Mouse (Mus musculus) right cerebral cortex, postnatal 14 days (tissue): Measurements from ENCODE around the gene Hormad1.
A peak's percentile ranks its signal among the peaks of the same experiment; 100 is the strongest.
"Not testable (repeated sequence)": the region's sequence is repeated elsewhere in the genome, so short reads cannot be mapped to it uniquely, and the experiment has no call there.

Source experiments
- DNase-seq: peaks from one replicate; pipeline ENCODE4 v3.0.0; 2022

The Hormad1 gene

DNA sequence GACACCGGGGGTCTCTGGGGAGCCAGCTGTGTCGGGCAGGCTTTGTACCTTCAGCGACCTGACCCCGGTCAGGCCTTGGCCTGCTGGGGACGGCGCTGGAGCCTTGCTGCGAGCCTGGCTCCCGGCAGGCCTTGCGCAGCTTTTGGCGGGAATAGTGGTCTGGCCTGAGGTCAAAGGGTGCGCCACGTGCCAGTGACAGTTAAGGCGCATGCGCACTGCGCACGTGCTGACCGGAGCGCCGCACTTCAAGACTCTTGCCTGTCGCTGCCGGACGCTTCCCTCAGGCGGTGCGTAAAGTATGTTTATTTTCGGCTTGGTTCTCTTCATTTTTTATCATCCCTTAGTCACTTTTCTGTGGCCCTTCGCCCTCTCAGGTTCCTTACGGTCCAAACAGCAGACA lies at the start of gene Hormad1:
Gene Hormad1, plus strand, starts transcription at position 241 of the 400 bp plus-strand sequence.
- DNase-seq: no peak

DNA sequence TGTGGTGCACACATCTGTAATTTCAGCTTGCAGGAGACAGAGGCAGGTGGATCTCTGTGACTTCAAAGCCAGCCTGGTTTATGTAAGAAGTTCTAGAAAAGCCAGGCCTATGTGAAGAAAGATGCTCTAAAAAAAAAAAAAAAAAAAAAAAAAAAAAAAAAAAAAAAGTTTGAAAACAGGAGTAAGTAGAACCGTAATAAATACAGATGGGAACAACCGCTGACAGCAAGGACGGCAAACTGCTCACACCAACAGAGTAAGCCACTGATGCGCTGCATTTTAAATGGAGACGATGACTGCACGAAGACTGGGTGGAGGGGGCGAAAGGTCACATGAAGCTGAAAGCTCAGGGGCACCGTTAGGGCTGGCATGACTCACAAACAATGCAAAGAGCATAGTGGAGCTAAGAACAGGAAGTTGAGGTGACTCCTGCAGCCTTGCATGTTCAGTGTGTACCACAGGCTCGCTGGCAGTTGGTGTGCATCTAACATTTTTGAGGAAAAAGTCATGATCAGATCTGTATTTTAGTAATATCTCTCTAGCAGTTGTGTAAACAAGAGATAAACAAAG lies 47.8 kb upstream of the Hormad1 start:
- DNase-seq: no peak

DNA sequence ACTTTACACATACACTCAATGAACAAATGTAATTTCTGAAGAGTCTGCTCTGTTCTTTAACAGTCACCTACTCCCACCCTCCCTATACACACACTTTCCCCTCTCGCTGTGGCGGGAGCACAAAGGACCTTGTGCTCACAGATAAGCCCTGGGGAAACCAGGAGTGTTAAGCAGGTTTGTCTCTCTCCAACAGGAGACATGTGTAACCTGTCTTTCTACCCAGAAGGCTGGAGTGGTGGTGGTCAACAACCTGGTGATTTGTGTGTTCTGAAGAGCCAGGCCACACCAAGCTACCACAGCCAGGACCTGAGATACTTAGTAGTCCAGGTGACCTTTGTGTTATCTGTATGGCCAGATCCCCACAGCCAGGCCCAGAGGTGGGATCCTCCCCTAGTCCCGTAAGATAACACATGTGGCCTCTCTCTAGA lies 42.8 kb upstream of the Hormad1 start:
- DNase-seq: no peak

DNA sequence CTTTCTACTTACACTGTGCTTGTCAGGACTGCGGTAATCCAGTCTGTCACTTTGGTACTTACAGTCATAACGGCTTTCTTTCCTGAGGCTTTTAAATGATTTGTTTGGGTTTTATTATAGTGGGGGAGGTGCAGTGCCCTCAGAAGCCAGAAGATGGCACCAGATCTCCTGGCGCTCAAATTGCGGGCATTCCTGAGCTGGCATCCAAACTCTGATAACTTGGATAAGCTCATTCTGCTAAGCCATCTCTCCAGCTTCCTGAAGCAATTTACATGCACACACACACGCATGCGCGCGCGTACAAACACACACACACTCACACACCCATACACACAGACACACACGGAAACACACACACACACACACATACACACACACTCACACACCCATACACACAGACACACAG lies 42.0 kb upstream of the Hormad1 start:
- DNase-seq: peak; percentile 68

DNA sequence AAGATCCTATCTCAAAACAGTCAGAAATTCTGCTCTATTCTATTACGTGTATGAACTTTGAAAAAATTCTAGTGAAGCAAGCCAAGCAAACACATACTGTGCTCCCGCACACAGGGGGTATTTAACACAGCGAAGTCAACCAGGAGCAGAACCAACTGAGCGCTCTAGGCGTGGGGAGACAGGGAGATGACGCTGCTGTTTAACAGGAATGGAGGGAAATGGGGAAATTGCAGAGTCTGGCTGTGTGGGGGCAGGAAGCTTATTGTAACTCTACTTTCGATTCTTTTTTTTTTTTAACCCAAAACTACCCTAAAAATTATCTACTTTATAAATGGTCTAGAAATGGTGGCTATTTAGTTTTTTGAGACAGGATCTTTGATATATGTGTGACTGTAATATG lies 40.6 kb upstream of the Hormad1 start:
- no peak for DNase-seq

DNA sequence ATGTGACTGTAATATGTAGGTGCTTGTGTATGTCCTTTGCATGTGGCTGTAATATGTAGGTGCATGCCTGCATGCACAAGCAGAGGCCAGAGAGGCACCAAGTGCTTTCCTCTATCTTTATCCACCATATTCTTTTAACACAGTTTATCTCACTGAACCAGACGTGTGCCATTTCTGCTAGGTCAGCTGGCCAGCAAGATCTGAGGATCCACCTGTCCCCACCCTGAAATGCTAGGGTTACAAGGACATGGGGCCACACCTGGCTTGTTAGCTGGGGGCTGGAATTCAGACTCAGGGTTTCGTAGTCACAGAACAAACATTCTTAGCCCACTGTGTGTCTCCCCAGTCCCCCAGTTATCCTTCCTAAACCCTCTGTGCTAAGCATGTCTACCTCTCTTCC lies 40.2 kb upstream of the Hormad1 start:
- no peak for DNase-seq

DNA sequence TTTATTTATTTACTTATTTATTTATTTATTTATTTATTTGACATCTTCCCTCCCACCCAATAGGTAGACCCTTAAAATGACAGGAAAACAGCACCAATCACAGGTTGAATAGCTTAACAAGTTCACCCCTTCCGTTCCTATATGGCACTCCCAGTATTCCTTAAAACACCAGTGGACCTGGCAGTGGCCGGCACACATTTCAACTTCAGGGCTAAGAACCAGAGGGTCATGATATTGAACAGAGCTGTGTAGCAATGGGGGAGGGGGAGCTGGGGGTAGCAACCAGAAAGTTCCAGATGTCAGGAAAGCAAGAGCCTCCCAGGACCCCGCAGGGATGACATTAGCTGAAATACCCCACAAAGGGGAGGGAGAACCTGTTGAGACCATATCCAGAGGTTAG lies 39.4 kb upstream of the Hormad1 start:
- DNase-seq: no peak

DNA sequence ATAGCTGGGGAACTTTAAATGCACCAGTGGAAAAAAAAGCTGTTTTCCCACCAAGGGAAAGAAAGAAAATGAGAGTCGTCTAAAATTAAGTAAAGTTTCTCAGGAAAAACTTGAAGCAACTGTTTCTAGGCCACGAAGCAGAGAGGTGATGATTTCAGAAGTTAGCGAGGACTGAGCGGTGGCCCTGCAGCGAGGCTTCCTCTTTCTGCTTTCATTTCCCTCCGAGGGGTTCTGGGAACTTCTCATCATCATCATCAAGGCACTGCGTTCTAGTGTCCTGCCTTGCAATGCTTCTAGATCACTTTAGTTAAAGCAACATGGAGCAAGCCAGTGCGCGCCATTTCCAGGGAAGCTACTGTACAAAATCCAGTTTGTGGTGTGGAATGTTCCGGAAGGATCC lies 38.3 kb upstream of the Hormad1 start:
- DNase-seq: no peak

DNA sequence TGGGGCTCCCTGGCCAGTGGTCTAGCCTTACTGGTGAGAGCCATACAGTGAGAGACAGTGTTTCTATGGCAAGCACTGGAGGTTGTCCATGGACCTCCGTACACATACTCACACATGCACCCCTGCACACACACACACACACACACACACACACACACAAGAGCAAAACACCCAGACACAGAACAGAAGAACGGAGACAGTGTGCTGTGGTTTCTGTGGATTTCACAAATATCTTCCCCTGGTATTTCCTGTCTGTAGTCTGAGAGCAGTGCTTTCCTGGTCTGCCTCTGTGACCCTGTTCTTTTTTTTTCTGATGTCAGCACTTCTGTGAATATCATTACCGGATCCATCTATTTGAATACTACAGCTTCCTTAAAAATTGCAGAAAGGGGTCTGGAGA lies 35.8 kb upstream of the Hormad1 start:
- DNase-seq: no peak

DNA sequence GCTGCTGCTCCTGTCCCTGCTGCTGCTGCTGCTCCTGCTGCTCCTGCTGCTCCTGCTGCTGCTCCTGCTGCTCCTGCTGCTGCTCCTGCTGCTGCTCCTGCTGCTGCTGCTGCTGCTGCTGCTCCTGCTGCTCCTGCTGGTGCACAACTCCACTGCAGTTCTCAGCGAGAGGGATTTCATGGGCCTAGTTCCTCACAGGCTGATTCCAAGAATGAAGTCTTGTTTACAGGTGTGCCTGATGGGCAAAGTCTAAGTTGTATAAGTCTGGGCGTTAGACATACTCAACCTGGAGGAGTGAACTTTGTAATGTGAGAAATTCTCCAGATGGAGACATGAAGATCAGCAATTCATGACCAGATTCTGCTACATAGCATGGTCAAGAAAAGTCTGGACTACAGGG lies 34.8 kb upstream of the Hormad1 start:
- no peak for DNase-seq

DNA sequence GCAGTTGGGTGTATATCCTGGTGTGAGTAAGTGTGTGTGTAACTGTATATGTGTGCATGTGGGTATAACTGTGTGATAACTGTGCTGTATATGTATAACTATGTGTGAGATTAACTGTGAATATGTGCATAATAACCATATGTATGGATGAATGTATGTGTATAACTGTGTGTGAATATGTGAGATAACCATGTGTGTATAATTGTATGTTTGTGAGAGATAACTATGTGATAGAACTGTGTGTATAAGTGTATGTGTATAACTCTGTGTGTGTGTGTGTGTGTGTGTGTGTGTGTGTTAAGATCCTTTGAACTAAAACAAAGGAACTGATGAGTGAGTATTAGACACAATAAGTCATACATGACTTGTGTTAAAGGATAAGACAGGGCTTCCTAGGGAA lies 33.4 kb upstream of the Hormad1 start:
- no peak for DNase-seq

DNA sequence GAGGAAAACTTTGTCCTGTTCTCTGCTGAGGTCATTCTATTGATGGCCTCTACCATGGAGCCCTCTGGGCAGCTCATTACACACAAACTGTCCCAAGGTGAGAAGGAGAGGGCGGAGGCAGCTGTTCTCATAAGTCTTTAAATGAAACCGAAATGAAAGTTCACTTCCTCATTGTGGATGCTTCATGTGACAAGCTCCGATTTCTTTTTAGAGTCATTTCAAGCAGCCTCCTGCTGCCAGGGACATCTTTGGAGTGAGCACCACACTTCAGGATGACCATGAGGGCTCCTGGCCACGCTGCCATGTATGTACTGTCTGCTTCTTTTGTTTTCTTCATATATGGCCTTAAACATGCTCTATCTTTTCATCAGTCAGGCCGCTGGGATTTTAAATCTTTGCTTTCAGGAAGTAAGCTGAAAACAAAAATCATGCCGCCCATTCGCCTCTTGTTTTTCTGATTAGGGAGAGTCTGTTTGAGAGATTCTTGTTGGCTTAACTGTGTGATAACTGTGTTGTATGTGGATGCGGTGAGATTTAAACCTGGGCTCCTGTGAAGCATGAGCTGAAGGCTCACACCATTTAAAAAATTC lies 32.8 kb upstream of the Hormad1 start, which contains the start of gene Ctss:
Gene Ctss, plus strand, starts transcription at position 165 of the 590 bp plus-strand sequence.
- no peak for DNase-seq

DNA sequence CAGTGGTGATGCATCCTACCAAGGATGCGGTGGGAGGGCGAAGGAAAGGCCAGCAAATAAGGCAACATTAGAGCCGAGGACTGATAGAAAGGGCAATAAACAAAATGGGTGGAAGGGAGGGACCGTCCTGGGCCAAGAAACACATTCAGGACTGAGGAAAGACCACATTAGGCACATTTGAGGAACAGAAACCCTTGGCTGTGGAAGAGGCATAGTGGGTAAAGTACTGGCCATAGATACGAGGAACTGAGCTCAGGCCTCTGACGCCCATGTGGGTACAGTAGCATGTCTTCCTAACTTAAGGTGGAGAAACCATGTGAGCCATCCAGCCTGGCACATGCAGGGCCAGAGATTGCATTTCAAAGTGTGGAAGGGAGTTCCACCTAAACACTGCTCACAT lies 29.7 kb upstream of the Hormad1 start:
- DNase-seq: no peak

DNA sequence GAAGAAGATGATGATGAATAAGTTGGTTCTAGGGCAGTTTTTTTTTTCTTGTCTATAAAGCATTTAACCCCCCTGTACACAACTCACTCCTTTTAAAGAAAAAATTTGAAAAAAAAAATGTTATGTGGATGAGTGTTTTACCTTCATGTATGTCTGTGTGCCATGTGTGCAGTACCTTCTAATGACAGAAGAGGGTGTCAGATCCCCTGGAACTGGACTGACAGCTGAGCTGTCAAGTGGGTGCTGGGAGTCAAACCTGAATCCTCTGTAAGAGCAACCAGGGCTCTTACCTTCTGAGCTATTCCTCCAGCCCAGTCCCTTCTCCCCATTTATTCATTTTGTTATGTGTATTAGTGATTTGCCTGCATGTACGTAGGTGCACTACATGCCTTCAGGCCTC lies 28.5 kb upstream of the Hormad1 start:
- no peak for DNase-seq

DNA sequence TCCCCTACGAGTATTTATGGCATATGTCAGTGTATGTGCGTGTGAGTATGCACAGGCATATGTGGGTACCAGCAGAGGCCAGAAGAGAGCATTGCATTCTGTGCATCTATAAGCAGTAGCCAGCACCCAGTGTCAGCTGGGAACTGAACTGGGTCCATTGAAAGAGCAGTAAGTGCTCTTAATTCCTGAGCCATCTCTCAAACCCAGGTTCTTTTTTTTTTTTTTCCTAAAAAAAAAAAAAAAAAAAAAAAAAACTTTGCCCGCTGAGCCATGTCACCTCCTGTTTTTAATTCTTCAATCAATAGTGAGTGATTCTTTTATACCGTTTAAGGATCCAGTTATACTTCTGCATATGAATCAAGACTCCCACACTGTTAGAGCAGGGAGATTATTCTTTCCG lies 26.1 kb upstream of the Hormad1 start:
- DNase-seq: no peak

DNA sequence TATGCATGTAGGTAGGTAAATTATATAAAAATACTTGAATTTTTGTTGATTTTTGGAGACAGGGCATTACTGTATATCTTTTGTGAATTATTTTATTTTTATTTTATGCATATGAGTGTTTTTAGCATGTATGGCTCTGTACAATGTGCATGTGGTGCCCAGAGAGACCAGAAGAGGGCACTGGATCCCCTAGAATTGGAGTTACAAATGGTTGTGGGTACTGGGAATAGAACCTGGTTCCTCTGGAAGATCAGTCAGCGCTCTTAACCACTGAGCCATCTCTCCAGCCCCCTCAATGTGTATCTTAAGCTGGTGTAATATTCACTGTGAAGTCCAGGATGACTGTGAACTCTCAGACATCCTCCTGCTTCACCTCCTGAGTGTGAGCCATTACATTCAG lies 24.6 kb upstream of the Hormad1 start:
- DNase-seq: no peak

DNA sequence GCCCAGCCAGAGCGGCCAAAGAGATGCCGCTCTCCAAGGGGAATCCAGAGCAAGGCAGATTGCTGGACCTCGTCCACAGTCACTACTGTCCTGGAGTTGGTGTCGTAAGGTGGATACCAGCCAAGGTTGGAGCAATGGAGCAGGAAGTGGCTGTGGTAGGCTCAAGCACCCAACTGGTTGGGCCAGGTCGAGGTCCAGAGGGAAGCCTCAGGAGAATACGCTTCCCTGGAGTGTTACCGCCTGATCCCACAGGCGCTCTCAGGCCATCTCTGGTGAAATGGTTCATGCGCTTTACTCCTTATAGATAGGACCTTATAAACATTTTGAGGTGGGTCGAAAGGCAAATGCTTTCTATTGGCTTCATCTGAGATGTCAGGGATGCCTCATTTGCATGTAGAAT lies 20.5 kb upstream of the Hormad1 start:
- no peak for DNase-seq

DNA sequence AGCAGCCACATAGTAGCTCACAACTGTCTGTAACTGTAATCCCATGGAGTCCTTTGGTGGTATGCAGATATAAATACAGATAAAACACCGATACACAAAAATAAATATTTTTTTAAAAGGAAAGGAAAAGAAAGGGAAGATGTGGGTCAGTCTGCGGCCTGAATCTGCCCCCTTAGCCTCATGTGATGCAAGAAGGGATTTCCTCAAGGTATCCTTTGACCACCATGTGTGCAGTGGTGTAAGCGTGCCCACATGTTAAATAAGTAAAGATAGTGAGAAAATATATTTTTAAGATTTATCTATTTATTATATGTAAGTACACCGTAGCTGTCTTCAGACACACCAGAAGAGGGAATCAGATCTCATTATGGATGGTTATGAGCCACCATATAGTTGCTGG lies 19.6 kb upstream of the Hormad1 start:
- DNase-seq: no peak

DNA sequence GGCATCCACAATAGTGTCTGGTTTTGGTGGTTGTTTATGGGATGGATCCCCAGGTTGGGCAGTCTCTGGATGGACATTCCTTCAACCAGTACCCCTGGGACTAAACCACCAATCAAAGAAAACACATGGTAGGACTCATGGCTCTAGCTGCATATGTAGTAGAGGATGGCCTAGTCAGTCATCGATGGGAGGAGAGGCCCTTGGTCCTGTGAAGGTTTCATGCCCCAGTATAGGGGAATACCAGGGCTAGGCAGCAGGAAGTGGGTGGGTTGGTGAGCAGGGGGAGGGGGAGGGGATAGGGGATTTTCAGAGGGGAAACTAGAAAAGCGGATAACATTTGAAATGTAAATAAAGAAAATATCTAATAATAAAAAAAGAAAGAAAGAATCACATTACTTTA lies 18.3 kb upstream of the Hormad1 start:
- DNase-seq: not testable (repeated sequence)

DNA sequence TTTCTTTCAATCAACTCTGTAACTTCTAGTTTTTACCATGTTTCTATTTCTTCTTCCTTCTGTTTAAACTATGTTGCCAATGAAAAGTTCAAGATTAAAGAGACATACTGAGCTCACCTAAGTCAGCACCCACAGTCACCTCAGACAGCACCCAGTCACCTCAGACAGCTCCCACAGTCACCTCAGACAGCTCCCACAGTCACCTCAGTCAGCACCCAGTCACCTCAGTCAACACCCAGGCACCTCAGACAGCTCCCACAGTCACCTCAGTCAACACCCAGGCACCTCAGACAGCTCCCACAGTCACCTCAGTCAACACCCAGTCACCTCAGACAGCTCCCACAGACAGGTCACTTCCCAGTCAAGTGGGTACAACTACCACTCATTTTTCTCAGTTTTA lies 17.3 kb upstream of the Hormad1 start:
- no peak for DNase-seq

DNA sequence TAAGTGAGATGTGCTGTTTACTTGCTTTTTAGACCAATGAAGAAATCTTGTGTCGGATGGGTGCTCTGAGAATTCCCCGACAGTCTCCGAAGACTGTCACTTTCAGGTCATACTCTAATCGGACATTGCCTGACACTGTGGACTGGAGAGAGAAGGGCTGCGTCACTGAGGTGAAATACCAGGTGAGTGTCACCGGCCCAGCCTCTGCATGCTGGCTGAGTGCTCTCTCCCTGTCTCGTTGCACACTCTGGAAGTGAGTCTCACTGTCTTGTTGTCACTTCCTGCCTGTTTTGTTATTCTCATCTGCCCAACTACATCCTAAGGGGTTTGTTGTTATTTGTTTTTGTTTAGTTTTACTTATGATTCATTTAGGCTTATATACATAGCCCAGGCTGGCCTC lies 16.5 kb upstream of the Hormad1 start:
- DNase-seq: no peak

DNA sequence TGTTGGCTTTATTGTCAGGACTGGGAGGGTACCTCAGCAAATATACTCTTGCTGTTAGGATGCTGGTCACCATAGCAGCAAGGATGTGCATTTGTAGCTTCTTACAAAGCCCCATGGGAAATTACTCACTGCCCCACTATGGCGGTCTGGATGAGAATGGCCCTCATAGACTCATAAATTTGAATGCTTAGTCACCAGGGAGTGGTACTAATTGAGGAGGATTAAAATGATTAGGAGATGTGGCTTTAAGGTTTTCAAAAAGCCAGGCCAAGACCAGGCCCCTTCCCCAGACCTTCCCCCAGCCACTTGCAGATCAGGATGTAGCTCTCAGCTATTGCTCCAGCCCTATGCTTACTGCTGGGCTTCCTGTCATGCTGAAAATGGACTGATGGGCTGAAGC lies 9.3 kb upstream of the Hormad1 start:
- DNase-seq: no peak

DNA sequence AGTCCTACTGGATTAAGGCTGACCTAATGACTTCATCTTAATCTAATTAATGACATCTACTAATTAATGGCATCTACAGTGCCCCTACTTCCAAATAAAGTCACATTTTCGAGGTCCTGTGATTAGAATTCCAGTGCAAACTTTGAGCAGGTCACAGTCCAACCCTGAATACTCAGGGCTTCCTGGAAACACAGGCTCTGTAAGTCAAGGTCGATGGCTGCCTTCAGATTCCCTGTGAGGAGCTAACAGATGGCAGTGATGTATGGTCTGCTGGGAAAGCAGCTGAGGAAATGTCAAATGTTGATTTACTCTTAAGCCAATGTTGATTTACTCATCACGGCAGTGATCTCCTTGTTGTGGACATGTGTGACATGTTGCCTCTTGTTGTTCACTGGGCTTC lies 5.5 kb upstream of the Hormad1 start:
- DNase-seq: no peak

DNA sequence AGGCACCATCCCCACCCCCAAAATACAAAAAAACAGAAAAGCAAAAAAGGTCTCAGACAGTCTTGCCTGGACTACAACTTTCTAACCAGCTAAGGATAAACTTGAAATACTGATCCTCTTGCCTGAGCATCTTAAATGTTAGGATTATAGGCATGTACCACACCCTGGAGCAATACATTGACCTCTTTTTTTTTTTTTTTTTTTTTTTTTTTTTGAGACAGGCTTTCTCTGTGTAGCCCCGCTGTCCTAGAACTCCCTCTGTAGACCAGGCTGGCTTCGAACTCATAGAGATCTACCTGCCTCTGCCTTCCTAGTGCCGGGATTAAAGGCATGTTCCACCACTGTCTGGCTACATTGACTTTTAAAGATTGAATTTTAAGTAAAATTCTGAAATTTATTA lies 1.3 kb downstream of the Hormad1 start:
- DNase-seq: no peak

DNA sequence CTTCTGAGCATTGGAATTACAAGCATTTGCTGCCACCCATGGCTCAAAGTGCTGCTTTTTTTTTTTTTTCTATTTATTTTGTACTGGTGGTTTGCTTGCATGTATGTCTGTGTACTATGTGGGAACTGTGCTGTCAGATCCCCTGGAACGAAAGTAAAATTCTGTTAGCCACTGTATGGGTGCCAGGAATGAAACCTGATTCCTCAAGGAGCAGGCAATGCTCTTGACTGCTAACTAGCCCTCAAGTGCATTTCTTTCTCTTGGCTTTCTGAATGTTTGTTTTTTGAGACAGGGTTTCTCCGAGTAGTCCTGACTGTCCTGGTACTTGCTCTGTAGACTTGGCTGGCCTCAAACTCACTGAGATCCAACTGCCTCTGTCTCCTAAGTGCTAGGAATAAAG lies 2.3 kb downstream of the Hormad1 start:
- no peak for DNase-seq
